Mouse (Mus musculus): ENCODE results near the gene Tax1bp1.

Tax1bp1 gene

DNA sequence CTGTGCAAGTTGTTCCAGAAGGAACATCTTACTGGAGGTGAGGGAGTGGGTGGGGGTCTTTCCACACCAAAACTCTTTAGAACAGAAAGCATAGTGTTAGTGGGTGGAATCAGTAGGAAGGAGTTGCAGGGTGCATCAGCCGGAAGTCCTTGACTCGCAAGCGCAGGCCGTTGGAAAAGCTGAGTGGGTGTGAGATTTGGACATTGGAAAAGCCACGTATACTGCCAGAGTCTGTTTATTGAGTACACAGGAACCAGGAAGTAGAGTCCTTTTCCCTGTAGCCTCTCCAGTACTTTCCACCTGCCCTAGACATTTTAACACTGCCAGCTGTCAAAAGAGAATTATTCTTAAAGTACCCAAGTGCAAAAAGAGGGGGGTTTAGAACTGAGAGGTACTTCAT lies 5.7 kb upstream of the Tax1bp1 start:
- DNase-seq (ENCODE audit: low spot score) = no peak

DNA sequence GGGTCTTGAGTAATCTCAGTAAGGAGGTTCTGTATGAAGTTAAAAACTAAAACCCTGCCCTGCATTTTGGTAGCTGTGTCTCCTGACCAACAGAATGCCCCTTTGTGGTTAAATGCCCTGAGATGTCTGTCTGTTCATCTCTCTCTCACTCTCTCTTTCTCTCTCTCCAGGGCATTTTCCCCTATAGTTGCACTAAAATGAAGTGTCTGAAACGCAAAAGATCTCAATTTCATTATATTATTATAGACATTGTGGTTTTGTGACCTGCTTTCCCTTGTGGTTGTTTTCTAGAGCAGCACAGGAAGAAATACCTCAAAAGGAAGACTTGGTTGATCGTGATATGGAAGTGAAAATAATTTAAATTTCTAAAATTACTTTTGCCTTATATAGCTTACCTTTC lies 966 bp upstream of the Tax1bp1 start:
- no peak for DNase-seq (ENCODE audit: low spot score)

DNA sequence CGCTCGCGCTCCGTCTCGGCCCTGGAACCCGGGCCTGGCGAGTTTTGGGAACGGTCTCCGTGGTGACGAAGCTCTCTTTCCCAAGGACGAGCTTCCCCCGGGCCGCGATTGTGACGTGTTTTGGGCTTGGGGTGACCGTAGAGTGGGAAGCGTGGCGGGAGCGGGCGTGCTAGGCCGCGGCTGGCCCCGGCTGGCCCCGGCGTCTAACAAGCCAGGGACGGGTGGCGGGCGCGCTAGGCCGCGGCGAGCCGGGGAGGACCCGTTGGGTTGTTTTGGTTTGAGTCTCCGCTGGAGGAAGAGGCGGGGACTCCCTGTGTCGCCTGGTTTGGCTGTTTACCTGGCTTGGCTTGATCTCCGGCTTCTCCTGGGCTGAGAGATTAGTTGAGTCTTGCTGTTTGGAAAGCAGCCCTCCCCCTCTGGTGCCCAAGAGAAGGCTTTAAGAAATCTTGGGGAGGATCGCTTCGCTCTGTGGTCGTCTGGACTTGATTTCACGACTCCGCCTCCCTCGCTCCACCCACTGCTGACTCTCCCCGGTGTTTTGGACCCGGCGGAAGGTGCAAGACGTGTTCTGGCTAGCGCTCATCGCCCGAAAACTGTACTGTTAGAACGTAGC lies 474 bp downstream of the Tax1bp1 start:
- peak; percentile 62 for DNase-seq (ENCODE audit: low spot score)

DNA sequence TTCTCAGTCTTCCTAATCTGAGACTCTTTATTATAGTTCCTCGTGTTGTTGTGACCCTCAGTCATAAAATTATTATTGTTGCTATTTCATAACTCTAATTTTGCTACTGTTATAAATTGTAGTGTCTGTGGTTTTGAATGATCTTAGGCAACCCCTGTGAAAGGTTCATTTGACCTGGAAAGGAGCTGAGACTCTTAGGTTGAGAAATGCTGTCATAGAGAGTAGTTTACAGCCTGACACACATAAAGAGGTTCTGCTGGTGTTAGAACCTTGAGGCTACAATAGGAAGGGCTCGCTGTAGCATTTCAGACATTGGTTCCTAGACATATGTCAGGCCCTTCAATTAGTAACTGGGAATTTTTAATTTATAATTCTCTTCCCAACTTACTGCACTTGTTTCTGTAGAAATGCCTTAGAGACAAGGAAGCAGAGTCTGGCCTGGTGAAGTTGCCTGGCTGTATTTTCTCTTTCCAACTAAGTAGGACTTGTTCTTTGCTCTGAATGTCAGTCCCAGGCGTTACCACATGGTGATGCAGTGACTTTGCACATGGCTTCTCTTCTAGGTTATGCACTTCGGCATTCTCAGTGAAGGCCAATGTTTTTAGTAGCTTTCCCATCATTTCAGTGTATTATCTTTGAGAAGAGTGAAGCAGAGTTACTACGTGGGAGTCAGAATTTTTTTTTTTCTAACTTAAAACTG lies 4.1 kb downstream of the Tax1bp1 start:
- DNase-seq (ENCODE audit: low spot score) = no peak

DNA sequence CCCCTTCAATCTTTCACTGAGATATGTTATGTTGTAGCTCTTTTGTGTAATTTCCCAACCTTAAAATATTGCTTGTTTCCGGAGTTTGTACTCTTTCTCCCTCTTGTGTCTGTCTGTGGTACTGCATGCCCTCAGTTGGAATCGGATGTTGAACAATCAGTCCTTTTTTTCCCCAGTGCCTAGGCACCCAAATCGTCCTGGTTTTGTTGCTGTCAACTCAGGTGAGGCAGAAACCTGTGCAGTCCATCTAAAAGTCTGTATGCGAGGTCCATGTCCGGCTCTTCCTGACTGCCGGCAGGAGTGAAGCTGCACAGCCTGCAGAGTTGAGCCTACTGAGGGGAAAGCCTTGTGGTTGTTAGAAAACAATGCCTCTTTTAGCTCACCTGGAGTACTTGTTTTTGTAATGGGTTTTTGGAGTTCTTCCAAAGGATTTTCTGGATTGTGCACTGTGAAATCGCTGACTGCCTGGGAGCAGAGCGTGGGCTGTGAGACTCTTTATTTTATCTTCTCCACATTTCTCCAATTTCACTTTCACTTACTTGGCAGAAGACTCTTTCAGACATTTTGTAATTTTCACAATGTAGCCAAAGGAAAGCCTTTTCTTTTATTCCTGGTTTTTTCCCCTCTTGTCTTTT lies 11.4 kb downstream of the Tax1bp1 start:
- peak; percentile 81 for DNase-seq (ENCODE audit: low spot score)

DNA sequence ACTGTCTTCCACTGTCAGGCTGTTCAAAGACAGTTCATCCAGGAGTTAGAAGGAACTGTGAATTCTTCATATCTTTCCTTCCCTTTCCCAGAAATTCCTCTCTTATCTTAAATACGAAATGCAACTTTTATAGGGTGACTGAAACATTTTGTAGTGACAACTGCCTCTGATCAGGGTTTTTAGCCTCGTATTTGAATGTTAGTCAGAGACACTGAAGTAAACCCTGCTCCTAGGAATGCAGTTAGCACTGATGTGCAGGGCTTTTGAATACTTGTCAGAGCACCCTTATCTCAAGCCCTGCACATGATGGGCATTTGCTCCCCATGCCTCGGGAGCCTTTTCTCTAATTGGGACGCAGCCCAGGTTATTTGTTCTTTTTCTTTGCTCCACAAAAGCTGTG lies 16.8 kb downstream of the Tax1bp1 start:
- DNase-seq (ENCODE audit: low spot score) = no peak

DNA sequence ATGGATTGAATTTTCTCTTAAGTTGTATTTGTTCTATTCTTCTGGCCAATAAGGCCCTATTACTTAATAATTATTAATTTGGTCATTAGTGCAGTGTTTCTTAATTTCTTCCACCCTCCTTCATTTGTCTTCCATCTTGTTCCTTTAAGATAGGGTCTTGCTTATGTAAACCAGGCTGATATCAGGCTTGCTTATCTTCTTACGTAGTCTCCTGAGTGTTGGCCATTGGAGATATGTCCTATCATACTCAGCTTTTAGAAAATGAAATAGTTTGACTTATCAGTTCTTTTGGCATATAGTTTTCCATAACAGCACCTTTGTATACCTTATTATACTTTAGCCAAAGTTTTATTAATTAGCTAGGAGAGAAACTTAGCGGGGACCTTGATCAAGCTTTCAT lies 21.1 kb downstream of the Tax1bp1 start:
- no peak for DNase-seq (ENCODE audit: low spot score)

DNA sequence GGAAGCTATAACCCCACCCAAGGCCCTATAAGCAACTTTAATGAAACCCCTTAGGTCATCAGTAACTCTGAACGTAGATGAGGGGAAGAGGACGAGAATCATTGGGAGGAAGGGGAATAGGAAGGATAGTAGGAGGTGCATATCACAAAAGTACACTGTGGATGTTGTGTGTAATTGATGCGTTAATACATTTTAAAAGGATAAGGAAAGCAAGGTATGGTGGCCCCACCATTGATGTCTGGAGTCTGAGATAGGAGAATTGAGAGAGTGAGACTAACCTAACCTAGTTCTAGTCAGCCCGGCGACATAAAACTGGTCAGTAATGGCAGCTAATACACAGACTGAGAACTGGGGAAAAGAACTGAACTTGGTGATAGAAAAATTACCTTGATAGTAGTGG lies 39.3 kb downstream of the Tax1bp1 start:
- DNase-seq (ENCODE audit: low spot score) = no peak

DNA sequence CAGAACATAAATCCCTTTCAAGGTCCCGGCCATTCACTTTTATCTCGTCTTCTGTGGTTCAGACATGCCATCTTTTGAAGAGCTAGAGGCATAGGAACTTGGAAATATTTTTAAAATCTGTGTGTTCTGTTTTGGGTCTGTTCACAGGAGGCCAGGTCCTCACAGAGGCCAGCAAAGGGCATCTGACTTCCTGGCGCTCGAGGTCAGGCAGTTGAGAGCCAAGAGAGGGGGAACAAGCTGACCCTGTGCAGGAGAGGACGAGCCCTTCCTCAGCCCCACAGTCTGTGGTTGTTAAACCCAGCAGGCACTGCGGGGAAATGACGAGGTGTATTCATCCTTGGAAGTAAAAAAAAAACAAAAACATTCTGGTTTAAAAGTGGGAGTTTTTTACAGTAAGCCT lies 51.7 kb downstream of the Tax1bp1 start:
- no peak for DNase-seq (ENCODE audit: low spot score)

DNA sequence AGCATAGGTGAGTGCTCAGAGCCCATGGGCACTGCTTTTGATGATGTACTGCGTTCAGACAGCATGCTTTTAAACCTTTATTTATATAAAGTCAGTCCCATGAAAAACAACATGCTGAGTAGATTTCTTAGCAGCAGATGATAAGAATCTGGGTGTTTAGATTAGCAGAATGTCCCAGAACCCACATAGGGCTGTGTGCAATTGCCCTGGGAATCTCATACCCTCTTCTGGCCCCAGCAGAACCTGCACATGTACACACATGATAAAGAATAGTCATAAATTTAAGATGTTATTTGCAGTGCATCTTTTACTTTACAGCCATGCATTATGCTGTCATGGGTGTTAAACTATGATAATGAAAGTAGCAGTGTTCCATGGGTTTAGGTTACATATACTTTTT lies 57.3 kb downstream of the Tax1bp1 start:
- DNase-seq (ENCODE audit: low spot score) = no peak

DNA sequence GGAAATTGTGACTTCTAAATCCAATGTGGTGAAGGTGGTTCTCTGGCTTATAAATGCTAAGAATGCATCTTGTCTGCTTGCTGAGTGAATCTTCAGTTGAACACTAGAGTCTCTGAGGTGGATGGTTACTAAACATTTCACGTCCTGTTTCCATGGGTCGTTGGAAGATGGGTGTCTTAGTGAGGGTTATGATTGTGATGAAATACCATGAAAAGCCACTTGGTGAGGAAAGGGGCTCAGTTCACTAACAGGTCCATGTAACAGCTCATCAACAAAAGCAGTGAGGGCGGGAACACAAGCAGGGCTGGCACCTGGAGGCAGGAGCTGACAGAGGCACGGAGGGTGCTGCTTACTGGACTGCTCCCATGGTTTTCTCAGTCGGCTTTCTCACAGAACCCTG lies 59.6 kb downstream of the Tax1bp1 start:
- no peak for DNase-seq (ENCODE audit: low spot score)

DNA sequence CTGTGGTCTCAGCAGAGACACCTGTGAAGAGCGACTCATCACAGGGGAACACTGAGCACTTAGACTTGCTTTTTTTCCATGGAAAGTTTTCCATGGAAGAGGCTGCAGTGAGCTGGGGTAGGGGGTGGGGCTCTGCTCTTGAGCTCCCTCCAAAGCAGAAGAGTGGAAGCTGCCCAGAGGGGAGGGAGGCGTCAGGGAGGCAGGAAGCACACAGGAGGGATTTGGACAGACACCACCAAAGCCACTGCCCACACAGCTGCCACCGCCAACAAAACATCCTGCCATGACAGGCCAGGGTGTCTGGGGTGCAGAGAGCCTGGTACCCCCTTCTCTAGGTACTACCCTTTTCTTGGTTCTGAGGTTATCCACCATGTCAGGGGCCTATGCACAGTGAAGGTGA lies 61.8 kb downstream of the Tax1bp1 start:
- DNase-seq (ENCODE audit: low spot score) = no peak

DNA sequence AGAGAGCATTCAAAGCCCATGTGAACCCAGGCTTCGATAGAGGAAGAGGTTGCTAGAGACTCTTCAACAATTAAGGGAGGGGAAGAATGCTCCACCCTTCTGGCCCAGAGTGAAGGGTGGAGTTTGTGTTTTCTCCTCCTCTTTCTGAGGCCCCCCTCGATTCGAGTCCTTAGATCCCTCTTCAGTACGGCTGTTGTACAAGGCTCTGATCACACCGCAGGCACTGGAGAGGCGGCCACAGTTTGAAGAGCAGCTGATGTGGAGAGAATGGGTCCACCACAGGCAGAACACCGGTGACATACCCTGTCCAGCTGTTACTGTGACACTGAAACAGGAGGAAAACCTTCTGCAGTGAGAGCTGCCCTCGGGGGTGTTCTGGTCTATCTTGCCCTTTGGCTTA lies 62.4 kb downstream of the Tax1bp1 start:
- DNase-seq (ENCODE audit: low spot score) = no peak

DNA sequence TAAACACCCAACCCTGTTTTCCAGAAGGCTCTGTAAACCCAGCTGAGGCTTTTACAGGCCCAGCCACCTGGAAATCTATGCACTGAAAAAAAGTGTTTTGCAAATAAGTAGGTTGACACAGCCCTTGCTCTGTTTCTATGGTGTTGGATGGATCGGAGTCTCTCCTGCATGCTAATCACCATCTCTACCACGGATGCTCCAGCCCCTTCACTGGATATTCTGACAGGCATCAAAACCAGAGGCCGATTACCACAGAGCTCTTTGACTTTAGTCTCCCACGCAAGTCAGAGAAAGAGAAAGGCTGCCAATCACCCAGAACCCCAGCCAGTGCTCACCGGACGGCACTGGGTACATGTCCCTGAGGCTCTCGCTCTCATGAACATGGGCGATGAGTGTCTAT lies 63.5 kb downstream of the Tax1bp1 start:
- no peak for DNase-seq (ENCODE audit: low spot score)

DNA sequence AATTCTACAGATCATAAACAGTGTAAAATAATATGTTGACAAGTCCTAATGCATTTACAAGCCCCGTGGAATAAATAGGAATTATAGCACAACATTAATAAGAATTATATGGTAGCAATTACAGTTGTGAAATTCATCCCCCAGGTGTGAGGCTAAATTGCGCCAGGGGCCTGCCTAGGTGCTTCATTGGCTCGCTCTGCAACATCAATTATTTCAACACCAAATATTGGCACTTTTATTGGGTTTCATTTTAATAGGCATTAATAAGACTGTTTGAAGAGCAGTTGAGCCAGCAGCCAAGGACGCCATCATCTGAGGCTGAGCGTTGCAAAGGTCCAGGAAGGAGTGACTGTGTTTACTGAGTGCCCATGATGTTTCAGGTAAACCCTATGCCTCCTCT lies 65.0 kb downstream of the Tax1bp1 start:
- DNase-seq (ENCODE audit: low spot score) = no peak

DNA sequence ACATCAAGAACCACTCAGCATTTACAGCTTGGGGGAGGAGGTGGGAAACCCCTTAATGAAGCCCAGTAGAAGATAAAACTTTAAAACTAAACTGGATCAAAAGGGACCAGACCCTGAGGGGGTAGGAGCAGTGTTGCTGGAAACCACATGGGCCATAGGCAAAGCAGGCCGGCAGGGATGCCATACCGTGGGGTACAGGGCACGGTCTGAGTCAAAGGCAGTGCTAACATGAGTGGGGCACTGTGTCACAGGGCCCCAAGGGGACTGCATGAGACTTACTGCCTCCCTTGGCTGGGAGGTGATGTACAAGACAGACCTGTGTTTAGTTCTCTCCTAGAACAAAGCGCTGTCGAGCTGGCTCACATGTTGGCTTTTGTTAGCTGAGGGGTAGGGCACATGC lies 66.0 kb downstream of the Tax1bp1 start:
- DNase-seq (ENCODE audit: low spot score) = no peak

DNA sequence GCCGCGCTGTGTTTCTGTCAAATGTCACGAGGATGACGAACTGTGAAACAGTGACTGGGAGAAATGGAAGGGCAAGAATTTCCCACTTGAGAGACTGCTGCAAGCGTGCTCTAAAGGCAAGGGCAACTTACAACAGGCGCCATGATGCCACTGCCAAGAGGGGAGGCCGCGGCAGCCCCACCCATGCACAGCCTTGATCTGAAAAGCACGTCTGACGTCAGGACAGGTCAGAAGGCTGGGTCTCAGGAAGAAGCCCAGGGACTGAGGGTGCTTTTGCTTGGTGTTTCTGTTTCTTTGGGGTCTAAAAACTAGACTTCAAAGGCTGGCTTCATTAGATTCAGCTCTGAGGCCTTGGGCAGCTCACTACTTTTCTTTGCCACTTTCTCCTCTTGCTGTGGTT lies 76.8 kb downstream of the Tax1bp1 start:
- no peak for DNase-seq (ENCODE audit: low spot score)

DNA sequence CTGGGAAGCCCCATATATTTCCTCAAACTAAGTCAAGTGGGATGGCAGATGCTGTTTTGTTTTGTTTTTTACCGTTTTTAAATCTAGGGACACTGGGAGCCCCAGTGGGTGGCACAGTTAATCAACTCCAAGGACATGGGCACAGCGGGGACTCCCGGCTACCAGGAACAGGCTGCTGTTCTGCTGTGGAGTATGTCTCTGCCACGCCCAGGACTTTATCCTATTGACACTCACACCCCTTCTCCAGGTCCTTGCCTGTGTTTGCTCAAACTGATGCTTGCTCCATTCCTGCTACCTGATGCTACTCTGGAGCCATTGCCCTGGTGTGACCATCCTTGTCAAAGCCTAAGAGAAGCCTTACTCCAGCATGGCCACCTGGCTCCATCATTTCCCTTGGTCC lies 77.3 kb downstream of the Tax1bp1 start:
- no peak for DNase-seq (ENCODE audit: low spot score)

DNA sequence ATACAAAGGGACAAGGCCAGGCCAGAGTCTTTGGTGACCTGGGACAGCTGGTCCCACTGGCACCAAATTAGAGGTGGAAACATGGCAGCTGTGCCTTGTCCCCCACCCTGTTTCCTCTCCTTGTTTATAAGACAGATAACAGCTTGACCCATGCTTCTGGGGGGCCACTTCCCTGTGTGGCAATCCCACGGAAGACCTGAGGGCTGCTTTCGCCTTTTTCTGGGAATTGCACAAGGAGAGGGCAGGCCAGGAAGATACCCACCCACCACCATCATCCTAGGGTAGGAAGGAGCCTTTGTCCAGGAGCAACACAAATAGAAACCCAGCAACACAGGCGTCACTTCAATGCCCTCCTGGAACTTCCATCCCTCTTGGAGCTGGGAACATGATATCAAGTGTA lies 78.9 kb downstream of the Tax1bp1 start:
- DNase-seq (ENCODE audit: low spot score) = no peak

DNA sequence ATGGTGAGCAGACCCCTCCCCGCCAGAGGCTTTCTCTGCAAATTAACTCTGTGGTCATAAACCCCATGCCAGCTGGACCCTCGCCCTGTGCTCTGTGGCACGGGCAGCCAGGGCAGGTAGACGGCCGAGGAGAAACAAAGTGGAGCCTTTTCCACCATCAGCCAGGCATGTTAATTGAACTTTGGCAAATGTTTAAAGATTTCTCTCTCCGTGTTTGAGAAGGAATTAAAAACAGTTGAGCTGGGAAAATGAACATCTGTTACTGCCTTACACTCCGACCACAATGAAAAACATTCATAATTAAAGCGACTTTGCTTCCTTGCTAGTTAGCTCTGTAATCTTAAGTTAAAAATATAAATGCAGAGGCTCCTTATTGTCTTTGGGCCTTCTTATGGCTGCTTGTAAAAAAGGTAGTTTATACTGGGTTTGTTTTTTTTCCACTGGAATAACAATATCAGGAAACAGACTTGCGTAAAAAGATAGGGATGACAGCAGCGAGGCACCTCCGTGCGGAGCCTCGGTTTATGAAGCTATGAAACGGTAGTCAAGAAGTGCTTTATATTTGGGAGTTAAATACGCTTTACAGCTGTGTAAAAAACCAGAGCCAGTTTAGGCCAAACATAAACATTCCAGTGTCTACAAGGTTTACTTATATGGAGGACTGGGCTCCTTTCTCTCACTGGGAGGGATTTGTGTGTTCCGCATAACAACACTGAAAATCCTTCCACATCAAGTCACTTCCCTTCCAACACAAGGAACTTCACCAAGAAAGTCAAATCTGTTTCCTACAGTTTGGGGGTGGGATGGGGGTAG lies 81.7 kb downstream of the Tax1bp1 start:
- no peak for DNase-seq (ENCODE audit: low spot score)

DNA sequence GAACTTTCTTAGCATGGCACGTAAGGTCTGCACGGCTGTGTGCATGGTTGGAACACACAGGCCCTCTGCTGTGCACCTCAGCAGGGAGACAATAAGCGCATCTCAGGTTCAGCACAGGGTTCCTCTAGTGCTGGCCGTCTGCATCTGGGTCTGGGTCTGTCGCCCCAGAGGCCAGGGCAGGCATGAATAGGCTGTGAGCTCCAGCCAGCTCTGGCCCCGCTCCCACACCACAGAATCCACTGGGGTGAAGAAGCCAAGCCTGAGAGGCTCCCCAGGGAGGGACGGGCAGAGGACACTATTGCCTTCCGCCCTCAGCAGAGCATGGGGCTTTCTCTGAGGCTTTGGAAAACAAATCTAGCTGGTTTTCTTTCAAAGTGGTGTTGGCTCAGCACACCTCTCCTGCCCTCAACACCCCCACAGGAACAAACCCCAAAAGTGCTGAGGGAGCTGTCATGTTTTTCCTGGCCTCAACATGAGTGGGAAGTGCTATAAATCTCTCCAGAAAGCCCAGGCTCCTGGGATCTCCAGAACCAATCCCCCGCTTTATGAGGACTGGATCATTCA lies 82.6 kb downstream of the Tax1bp1 start:
- no peak for DNase-seq (ENCODE audit: low spot score)

DNA sequence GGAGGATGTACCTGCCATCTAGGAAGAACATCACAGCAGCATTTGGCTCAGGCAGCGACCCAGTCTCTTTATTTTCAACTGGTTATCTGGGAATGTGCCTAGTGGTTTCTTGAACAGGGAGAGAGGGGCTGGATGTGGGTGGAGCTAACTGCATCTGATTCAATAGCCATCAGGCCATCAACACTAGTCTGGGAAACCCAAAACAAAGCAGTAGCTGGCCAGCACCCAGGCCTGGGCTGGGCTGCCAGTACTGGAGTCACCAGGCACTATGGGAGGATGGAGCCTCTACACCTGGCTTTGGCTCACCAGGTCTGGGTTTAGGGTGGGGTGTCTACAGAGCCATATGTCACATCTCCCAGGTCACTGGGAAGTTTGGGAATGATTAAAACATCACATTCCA lies 83.2 kb downstream of the Tax1bp1 start:
- no peak for DNase-seq (ENCODE audit: low spot score)

All from layer of hippocampus, adult 11-12 months (tissue).